Mouse (Mus musculus) C2C12 (cell line): Measurements from ENCODE around the gene Hyou1.

Experiments
- CTCF ChIP-seq: IDR thresholded peaks from one replicate; pipeline ENCODE4 v1.5.1; 2011; ENCODE audit not compliant: control insufficient read depth, insufficient read depth, insufficient read length
- MAX ChIP-seq: IDR thresholded peaks from one replicate; pipeline ENCODE4 v1.6.1; 2011; ENCODE audit warnings: mild to moderate bottlenecking, control low read depth
- MYOD1 ChIP-seq: IDR thresholded peaks from one replicate; pipeline ENCODE4 v1.6.1; 2011; ENCODE audit warnings: low read depth; ENCODE audit not compliant: control insufficient read depth, insufficient read length
- USF1 ChIP-seq: IDR thresholded peaks from one replicate; pipeline ENCODE4 v1.6.1; 2011; ENCODE audit warnings: low read depth, mild to moderate bottlenecking, control low read depth, moderate library complexity

DNA sequence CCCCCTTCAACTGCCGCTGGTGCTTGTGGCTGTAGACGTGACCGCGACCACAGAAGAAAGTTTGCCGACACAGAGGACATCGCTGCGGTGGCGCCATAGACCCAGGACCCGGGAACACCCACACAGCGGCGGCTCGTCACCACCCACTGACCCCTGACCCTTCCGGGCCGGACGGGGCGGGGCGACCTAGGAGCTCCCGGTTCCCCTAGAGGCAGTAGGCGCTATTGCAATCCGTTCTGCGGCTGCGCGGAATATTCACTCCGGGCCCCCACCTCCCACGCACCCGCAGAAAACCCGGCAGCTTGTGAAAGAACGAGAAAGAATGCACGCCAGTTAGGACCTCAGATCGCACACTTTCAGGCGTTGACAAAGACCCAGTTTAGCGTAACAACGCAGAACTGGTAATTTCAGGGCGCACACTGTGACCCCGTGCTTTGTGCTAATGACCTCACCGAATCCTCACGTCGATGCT is 38.6 kb downstream of the Hyou1 start:
- TF ChIP-seq CTCF (no peak), MAX (no peak), USF1 (no peak), MYOD1 (no peak)
